Mouse (Mus musculus): Measurements from ENCODE around the gene Fars2.

Fars2 gene

DNA sequence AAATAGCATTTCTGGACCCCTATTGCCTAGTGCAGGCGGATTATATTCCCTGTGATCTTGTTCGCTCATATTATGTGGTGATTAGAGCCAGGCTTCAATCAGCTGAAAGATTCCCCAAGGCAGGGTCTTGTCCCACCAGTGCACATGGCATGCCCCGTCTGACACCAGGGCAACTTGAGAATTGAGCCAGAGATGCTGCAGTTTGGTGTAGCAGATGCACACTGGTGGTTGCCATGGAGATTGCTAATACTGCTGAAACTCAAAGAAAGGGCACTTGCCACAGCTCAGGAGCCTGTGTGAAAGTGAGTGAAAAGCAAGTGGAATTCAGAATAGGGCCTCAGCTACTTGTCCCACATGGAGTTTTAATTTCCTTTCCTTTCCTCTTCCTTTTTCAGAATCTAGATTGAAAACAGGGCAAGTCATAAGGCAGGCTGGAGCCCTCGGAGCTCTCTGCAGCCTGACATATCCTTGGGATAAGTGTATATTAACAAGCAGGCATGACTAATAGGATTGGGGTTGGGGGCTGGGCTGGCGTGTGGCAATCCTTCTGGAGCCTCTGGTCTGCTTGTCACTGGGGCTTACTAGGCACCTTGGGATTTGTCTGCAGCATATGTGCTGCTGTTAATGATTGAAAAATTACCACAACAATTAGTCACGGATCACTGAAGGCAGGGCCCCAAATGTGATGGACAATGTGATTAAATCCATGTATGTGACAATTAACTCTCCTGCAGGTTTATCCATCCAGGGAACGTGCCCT, 165.8 kb downstream of the Fars2 start:
- Histone ChIP-seq H3K27me3 (ENCODE audit: control insufficient read depth, insufficient read depth, low read length, poor library complexity, severe bottlenecking) (no peaks in the 10 kb centered on the region), H3K36me3 (ENCODE audit: control insufficient read depth, insufficient read depth, low read length, poor library complexity, severe bottlenecking) (no peaks in the 10 kb centered on the region)
- DNase-seq (ENCODE audit: low read depth, low spot score), result no peak

DNA sequence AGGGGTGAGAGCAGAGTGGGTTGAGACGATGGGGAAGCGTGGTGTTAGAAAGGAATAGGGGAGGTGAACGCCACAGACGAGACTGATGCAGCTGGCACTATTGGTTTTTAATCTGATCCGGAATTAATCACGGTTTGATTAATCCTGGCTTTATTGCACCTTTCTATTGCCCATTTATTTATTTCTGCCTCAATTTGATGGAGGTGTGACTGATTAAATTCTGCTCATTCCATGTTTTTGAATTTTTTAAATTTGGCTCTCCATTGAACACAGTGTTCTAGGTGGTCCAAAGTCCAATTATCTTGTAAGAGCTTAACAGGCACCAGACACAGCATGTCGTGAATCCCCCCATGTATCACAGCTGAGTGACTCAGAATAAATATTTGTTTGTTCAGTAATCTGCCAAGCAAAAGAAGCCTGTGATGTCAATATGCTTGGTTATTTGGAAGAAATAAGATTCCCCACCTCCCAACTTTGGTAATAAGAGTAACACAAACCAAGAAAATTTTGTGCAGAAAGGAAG, 166.4 kb downstream of the Fars2 start:
- Histone ChIP-seq H3K27me3 (ENCODE audit: control insufficient read depth, insufficient read depth, low read length, poor library complexity, severe bottlenecking) (no peaks in the 10 kb centered on the region), H3K36me3 (ENCODE audit: control insufficient read depth, insufficient read depth, low read length, poor library complexity, severe bottlenecking) (no peaks in the 10 kb centered on the region)
- no peak for DNase-seq (ENCODE audit: low read depth, low spot score)

DNA sequence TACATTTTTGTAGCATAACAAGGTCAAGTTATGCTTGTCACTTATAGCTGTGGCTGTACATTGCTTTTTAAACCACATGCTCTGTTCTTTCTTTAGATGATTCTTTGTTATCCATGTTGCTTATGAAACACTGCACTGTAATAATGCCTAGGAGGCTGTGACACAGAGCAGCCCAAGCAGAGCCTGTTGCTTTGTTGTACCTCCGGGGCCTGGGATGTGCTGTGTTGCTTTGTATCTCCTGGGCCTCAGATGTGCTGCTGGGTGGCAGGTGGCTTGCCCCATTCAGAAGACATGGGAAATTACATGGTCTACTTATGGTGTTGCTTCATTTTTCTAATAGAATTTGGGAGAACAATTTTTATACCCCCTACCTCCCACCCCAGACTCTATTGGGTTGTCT, 166.9 kb downstream of the Fars2 start:
- Histone ChIP-seq H3K36me3 (ENCODE audit: control insufficient read depth, insufficient read depth, low read length, poor library complexity, severe bottlenecking) (no peaks in the 10 kb centered on the region), H3K27me3 (ENCODE audit: control insufficient read depth, insufficient read depth, low read length, poor library complexity, severe bottlenecking) (no peaks in the 10 kb centered on the region)
- DNase-seq (ENCODE audit: low read depth, low spot score), result no peak

- H3K27me3 ChIP-seq (ENCODE audit: control insufficient read depth, insufficient read depth, low read length, poor library complexity, severe bottlenecking), result no peaks in the 10 kb centered on the region
- DNase-seq (ENCODE audit: low read depth, low spot score), result no peak
- no peaks in the 10 kb centered on the region for H3K36me3 ChIP-seq (ENCODE audit: control insufficient read depth, insufficient read depth, low read length, poor library complexity, severe bottlenecking)
Observed at GRCm38 (mm10) chr13:36285235-36285634, 168.0 kb downstream of the Fars2 start.

- no peaks in the 10 kb centered on the region for H3K36me3 ChIP-seq (ENCODE audit: control insufficient read depth, insufficient read depth, low read length, poor library complexity, severe bottlenecking)
- DNase-seq (ENCODE audit: low read depth, low spot score), result no peak
- H3K27me3 ChIP-seq (ENCODE audit: control insufficient read depth, insufficient read depth, low read length, poor library complexity, severe bottlenecking), result no peaks in the 10 kb centered on the region
Observed at GRCm38 (mm10) chr13:36293511-36293910, 176.3 kb downstream of the Fars2 start.

DNA sequence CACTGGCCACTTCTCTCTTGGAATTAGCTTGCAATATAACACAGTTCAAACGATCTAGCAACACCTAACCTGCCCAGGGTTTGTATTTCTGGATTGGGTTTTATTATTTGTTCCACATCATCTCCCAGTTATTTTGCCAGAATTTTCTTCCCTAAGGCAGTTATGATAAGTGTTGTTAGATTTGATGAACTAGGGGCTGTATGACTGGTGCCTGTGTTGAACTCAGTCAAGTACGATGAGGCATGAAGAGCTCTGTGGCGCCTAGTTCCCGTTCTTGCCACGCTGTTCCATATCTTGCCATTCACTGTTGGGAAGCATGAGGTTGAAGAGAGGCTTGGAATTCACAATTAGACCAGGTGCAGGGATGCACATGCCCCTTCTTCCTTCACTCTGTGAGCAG, 177.3 kb downstream of the Fars2 start:
- no peaks in the 10 kb centered on the region for H3K36me3 ChIP-seq (ENCODE audit: control insufficient read depth, insufficient read depth, low read length, poor library complexity, severe bottlenecking)
- H3K27me3 ChIP-seq (ENCODE audit: control insufficient read depth, insufficient read depth, low read length, poor library complexity, severe bottlenecking), result no peaks in the 10 kb centered on the region
- DNase-seq (ENCODE audit: low read depth, low spot score), result no peak

DNA sequence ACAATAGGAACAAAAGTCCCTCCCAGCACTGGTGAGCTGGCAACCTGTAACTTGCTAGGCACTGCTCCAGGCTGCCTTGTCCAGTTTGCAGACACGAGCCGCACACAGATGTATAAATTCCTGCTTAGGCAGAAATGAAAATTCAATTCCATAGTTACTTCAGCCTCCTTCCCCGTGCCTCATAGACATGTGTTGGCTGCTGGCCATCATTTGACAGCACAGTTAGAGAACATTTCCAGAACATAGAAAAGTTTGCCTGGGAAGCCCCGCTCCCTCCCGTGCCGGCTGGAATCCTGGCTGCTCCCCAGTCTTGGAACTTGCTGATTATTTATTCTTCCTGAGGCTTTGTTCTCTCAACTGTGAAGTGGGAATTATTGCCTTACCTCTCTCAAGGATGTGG, 178.6 kb downstream of the Fars2 start:
- Histone ChIP-seq H3K36me3 (ENCODE audit: control insufficient read depth, insufficient read depth, low read length, poor library complexity, severe bottlenecking) (no peaks in the 10 kb centered on the region), H3K27me3 (ENCODE audit: control insufficient read depth, insufficient read depth, low read length, poor library complexity, severe bottlenecking) (no peaks in the 10 kb centered on the region)
- DNase-seq (ENCODE audit: low read depth, low spot score), result no peak

- no peaks in the 10 kb centered on the region for H3K27me3 ChIP-seq (ENCODE audit: control insufficient read depth, insufficient read depth, low read length, poor library complexity, severe bottlenecking)
- DNase-seq (ENCODE audit: low read depth, low spot score), result no peak
- H3K36me3 ChIP-seq (ENCODE audit: control insufficient read depth, insufficient read depth, low read length, poor library complexity, severe bottlenecking), result no peaks in the 10 kb centered on the region
Observed at GRCm38 (mm10) chr13:36296574-36296973, 179.4 kb downstream of the Fars2 start.

DNA sequence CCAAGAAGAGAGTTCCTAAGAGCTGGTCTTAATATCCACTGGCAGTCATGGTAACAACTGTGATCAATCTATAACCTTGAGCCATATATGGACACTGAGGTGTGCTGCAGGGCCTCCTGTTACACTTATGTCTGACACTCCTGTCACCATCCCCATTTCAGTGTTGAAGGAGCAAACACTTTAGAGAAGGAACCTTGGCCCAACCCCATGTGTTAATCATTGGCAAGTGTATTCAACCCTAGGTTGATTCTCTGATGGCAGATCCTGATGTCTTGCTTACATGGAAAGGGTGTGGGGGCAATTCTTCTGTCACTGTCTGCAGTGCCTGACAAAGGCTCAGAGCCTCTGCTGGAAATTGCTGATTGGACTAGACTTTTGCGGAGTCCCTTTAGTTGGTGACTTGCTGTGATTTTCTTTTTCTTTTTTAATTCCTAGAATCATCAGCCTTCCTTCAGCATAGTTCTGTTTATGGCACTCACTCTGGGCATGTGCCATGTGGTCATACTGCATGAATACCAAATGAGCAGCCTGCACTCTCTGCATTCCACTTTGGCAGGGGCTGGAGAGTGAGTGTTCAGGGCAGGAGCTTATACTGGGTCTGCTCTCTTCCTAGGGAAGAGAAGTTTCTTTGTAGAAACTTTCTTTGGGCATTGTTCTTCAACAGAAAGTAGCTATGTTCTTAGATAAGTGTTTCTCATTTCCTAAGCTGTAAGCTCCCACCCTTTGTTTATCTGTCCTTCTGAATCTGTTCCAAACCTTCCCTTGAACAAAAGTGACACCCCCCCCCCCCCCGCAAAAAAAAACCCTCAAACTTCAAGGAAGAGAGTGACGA, 181.0 kb downstream of the Fars2 start:
- DNase-seq (ENCODE audit: low read depth, low spot score), result no peak
- Histone ChIP-seq H3K36me3 (ENCODE audit: control insufficient read depth, insufficient read depth, low read length, poor library complexity, severe bottlenecking) (no peaks in the 10 kb centered on the region), H3K27me3 (ENCODE audit: control insufficient read depth, insufficient read depth, low read length, poor library complexity, severe bottlenecking) (no peaks in the 10 kb centered on the region)

- Histone ChIP-seq H3K36me3 (ENCODE audit: control insufficient read depth, insufficient read depth, low read length, poor library complexity, severe bottlenecking) (no peaks in the 10 kb centered on the region), H3K27me3 (ENCODE audit: control insufficient read depth, insufficient read depth, low read length, poor library complexity, severe bottlenecking) (no peaks in the 10 kb centered on the region)
- no peak for DNase-seq (ENCODE audit: low read depth, low spot score)
Observed at GRCm38 (mm10) chr13:36298782-36299031, 181.5 kb downstream of the Fars2 start.

GRCm38 (mm10) chr13:36302770-36303169, 185.6 kb downstream of the Fars2 start:
- Histone ChIP-seq H3K36me3 (ENCODE audit: control insufficient read depth, insufficient read depth, low read length, poor library complexity, severe bottlenecking) (no peaks in the 10 kb centered on the region), H3K27me3 (ENCODE audit: control insufficient read depth, insufficient read depth, low read length, poor library complexity, severe bottlenecking) (no peaks in the 10 kb centered on the region)
- no peak for DNase-seq (ENCODE audit: low read depth, low spot score)

DNA sequence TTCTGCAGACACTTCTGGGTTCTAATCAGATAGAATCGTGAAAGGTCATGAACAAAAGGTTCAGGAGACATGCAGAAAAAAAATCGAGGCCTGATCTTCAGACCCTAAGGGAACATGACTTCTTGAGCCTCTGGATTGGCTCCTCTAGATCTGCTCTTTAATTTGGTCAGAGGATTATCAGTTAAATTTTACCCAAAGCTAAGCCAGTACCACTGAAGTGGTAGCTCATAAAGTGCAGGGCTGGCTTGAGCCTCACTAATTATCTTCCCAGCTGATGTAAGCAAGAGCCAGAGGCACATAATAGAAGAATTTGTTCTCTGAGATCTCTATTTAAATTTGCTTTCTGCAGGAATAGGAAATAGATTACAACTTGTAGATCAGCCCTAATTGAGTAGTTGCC, 188.1 kb downstream of the Fars2 start:
- DNase-seq (ENCODE audit: low read depth, low spot score), result no peak
- H3K27me3 ChIP-seq (ENCODE audit: control insufficient read depth, insufficient read depth, low read length, poor library complexity, severe bottlenecking), result no peaks in the 10 kb centered on the region
- H3K36me3 ChIP-seq (ENCODE audit: control insufficient read depth, insufficient read depth, low read length, poor library complexity, severe bottlenecking), result no peaks in the 10 kb centered on the region

GRCm38 (mm10) chr13:36307386-36307785, 190.2 kb downstream of the Fars2 start:
- H3K27me3 ChIP-seq (ENCODE audit: control insufficient read depth, insufficient read depth, low read length, poor library complexity, severe bottlenecking), result no peaks in the 10 kb centered on the region
- no peaks in the 10 kb centered on the region; the same call in 1 of the 2 replicates for H3K36me3 ChIP-seq (ENCODE audit: control insufficient read depth, insufficient read depth, low read length, poor library complexity, severe bottlenecking)
- DNase-seq (ENCODE audit: low read depth, low spot score), result no peak

DNA sequence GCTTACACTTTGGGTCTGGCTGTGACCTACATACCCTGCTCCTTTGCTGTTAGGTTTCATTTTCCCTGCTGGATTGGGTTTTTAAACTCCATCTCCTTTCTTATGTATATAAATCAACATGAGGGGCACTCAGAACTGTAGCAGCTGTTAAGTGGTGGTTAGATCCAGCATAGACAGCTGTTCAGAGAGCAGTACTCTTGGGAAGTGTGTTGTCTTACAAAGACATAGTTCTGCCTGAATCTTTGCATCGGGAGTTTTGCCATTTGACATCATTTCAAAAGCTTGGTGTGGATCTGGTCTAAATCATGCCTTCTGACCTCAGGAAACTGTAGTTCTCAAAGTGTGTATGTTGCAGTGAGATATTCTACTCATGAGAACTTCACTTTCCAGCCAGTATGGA, 191.9 kb downstream of the Fars2 start:
- DNase-seq (ENCODE audit: low read depth, low spot score), result no peak
- H3K36me3 ChIP-seq (ENCODE audit: control insufficient read depth, insufficient read depth, low read length, poor library complexity, severe bottlenecking), result no peaks in the 10 kb centered on the region; the same call in 1 of the 2 replicates
- H3K27me3 ChIP-seq (ENCODE audit: control insufficient read depth, insufficient read depth, low read length, poor library complexity, severe bottlenecking), result no peaks in the 10 kb centered on the region

DNA sequence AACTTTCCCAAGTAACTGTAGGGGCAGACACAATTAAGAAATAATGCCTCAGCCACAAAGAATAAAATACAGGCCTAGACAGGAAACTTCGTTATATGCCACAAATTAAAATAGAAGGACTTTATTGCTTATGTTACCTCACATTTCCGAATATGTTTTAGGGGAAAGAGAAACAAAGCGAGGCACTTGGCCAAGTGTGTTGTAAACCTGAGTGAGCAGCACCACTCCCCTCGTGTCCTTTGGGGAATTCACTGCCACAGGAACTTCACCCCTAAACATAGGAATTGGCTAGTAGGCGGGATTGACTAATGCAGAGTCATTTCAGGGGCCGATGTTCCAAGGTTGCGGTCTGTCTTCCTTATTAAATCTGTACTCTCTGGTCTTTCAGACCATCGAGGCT, 197.0 kb downstream of the Fars2 start:
- Histone ChIP-seq H3K27me3 (ENCODE audit: control insufficient read depth, insufficient read depth, low read length, poor library complexity, severe bottlenecking) (no peaks in the 10 kb centered on the region), H3K36me3 (ENCODE audit: control insufficient read depth, insufficient read depth, low read length, poor library complexity, severe bottlenecking) (no peaks in the 10 kb centered on the region; the same call in 1 of the 2 replicates)
- DNase-seq (ENCODE audit: low read depth, low spot score), result no peak
